Mouse (Mus musculus) small intestine, adult 2 months (tissue): ENCODE data around the gene Ctnna3.

Experiments used
- CTCF ChIP-seq: fragments of 200-500 bp; IDR thresholded peaks from 2 replicates; pipeline ENCODE4 v1.5.1; 2012; ENCODE audit warnings: low read depth, mild to moderate bottlenecking, control low read depth, inconsistent platforms, low read length, moderate library complexity, mixed read lengths; ENCODE audit not compliant: insufficient replicate concordance, insufficient read length; ENCODE audit errors: extremely low read depth
- POLR2A ChIP-seq: fragments of 200-500 bp; IDR thresholded peaks from 2 replicates; pipeline ENCODE4 v1.6.1; 2012; ENCODE audit warnings: low read depth, mild to moderate bottlenecking, control low read depth, inconsistent platforms, low read length, moderate library complexity

DNA sequence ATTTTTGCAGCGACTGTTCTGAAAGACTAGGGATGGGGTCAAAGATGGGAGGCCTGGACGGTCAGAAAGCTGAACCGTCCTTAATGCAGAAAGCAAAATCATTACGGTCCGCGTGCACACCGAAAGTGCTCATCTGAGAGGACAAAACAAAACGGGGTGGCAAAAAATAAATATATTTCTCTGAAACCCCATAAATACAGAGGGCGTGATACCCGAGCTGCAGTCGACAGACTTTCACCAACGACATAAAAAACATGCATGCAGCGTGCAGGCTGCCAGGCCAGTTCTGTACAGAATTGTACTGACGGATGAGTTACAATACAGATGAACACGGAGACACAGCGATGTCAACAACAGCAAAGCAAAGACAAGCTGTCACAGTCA is 656.3 kb downstream of the Ctnna3 start:
- no peak for TF ChIP-seq CTCF
- TF ChIP-seq POLR2A, result no peak
